Mouse (Mus musculus) embryonic fibroblast, embryonic 13.5 days (primary cell): Measurements from ENCODE around the gene Arhgap8. TPM values are rescaled to one million over a fixed set of nuclear protein-coding genes. Genes with fewer than 3 reads are reported as not detected.

Source experiments
- H3K27ac ChIP-seq: 2 replicates; pipeline ENCODE4 v1.5.1; 2012; ENCODE audit warnings: low read length, control low read depth, inconsistent platforms; ENCODE audit not compliant: insufficient read depth
- H3K4me1 ChIP-seq: 2 replicates; pipeline ENCODE4 v1.6.1; 2011; ENCODE audit warnings: low read length; ENCODE audit not compliant: control insufficient read depth, insufficient read depth
- H3K4me3 ChIP-seq: 2 replicates; pipeline ENCODE4 v1.5.1; 2011; ENCODE audit warnings: mild to moderate bottlenecking, control low read depth, low read length; ENCODE audit not compliant: insufficient read depth
- CTCF ChIP-seq: IDR thresholded peaks from 2 replicates; pipeline ENCODE4 v1.5.1; 2011; ENCODE audit warnings: mild to moderate bottlenecking, control low read depth, low read length, moderate library complexity, borderline replicate concordance; ENCODE audit not compliant: insufficient read depth
- POLR2A ChIP-seq: IDR thresholded peaks from 2 replicates; pipeline ENCODE4 v1.6.1; 2011; ENCODE audit warnings: low read depth, mild to moderate bottlenecking, control low read depth, low read length, moderate library complexity
- polyA plus RNA-seq: library from polyadenylated mRNA; stranded (reverse); fragments of >200 nt; gene quantifications from 2 replicates; pipeline ENCODE4 v1.2.4, GENCODE M21; 2011; ENCODE audit warnings: low read depth; ENCODE audit not compliant: missing spikeins, insufficient read length

Gene Arhgap8
- polyA plus RNA-seq, 1 experiment = 3.0 TPM

DNA sequence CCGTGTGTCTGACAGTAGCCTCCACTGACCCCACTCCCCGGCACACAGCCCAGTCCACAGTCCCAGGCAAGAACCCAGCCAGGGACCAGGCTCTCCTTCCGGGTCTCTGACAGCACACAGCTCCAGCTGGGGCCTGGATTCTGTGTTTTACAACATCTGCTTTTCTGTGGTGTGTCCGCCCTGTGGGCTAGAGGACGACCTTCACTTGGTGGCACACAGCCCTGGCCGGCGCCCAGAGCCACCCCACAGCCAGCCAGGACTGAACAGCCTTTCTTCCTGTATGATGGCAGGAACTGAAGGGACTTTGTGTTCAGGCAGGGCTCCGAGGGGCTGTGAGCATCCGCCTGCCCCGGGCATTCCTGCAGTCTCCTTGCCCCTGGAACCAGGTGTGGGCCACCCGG, 22.2 kb upstream of the Arhgap8 start:
- H3K27ac ChIP-seq = no peak overlapping the region
- TF ChIP-seq POLR2A = no peak
- TF ChIP-seq CTCF = no peak

DNA sequence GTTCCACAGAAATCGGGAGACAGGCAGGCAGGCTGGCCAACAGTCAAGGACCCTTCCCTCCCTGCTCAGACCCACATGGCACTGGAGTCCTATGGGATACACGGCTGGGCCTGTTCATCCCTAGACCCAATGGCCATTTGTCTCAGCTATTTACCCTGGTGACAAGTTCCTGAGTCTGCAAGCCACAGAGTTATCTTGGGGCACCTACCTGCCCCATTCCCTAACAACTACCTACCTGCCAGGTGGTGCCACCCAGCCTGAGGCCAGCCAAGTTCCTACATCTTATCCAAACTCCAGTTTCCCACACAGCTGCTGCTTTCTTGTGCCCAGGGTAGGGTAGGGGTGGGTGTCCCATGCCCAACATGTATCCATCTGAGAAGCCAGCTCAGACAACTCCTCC, 21.7 kb upstream of the Arhgap8 start:
- H3K4me3 ChIP-seq = no peak overlapping the region
- H3K27ac ChIP-seq = no peak overlapping the region
- no peaks in the 10 kb centered on the region for H3K4me1 ChIP-seq
- TF ChIP-seq CTCF = no peak
- TF ChIP-seq POLR2A = no peak

More for the DNA sequence above, 22.2 kb upstream of the Arhgap8 start:
- Histone ChIP-seq H3K4me3 (no peak overlapping the region), H3K4me1 (no peaks in the 10 kb centered on the region)

DNA sequence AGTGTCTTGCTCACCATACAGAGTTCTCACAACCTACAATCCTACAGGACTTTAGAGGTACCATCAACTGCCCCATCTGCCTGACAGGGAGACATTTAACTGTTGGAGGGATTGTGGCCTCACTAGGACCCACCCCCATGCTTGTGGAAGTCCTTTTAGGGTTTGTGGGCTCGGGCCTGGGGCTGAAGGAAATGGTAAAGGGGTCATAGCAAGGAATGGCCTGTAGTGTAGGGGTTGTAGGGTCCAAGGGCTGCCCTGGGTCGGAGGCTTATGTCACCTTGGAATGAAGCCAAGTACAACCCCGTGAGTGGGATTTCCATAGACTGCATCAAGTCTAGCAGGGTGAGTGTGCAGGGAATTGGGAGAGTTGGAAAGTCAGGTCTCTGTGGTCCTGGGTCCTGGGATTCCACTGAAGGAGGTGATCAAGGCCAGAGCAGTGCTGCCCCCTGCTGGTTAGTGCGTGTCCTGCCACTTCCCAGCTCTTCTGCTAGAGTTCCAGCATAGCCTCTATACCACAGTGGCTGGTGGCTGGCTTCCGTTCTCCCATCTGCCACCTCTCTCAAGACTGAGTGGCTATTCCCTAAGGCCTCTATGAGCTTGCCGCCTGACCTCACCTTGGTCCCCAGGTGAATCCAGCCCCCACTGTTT, 19.6 kb upstream of the Arhgap8 start:
- H3K4me3 ChIP-seq = no peak overlapping the region
- no peak overlapping the region for H3K27ac ChIP-seq
- TF ChIP-seq CTCF = peak; percentile 85
- no peak for TF ChIP-seq POLR2A
- H3K4me1 ChIP-seq = no peaks in the 10 kb centered on the region

DNA sequence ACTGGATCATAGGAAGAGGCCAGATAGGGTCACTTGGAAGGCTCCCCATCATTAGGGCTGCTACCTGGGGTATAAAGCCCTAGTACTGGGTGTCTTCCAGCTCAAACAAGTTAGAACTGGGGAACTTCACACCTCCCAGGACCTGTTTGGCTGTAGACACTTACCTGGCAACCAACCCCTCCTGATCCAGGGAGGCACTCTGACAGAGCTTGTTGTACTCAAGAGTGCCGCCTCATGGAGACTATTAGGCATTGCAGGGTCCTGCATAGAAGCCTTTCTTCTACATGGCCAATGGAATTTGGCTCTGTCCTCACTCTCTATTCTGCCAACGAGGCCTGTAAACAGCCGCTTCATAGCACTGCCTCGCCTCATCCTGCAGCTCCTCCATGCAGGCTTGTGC, 17.9 kb upstream of the Arhgap8 start:
- H3K27ac ChIP-seq = no peak overlapping the region
- TF ChIP-seq CTCF (0 out of 2 replicates have a peak, but pooled peaks have one; percentile 1), POLR2A (no peak)
- H3K4me1 ChIP-seq = no peaks in the 10 kb centered on the region
- H3K4me3 ChIP-seq = no peak overlapping the region

DNA sequence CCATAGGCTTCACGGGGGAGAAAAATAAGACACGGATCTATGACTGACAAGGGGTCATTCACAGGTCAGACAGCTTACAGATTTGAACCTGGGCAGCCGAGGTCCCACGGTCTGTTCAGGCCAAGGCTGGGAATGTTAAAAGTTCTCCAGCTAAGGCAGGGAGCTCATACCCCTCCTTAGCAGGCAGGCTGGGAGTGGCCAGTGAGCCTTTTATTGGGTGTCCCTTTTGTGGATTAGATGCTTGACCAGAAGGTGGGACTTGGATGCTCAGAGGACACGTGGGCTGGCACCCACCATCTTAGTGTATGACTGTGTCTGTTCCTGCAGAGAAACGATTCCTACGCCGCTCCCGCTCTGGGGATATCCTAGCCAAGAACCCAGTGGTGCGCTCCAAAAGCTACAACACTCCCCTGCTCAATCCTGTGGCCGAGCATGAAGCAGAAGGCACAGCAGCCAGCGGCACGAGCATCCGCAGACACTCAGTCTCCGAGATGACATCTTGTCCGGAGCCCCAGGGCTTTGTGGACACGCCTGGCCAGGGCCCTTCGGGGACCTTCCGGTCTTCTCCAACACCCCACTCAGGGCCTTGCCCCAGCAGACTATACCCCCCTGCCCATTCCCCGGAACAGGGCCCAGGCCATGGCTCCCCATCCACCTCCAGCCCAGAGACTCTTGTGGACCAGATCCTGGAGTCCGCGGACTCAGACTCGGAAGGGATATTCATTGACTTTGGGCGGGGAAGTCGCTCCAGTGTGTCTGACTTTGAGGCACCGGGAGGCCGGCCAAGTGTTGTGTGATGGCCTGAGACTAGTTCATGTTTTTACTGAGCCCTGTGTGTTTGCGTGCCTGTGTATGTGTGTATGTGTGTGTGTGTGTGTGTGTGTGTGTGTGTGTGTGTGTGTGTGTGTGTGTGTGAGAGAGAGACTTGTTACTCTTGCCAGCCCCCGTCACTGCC, 17.2 kb upstream of the Arhgap8 start:
- H3K4me3 ChIP-seq = no peak overlapping the region
- TF ChIP-seq CTCF = no peak
- no peak for TF ChIP-seq POLR2A
- no peak overlapping the region for H3K27ac ChIP-seq
- no peaks in the 10 kb centered on the region for H3K4me1 ChIP-seq

DNA sequence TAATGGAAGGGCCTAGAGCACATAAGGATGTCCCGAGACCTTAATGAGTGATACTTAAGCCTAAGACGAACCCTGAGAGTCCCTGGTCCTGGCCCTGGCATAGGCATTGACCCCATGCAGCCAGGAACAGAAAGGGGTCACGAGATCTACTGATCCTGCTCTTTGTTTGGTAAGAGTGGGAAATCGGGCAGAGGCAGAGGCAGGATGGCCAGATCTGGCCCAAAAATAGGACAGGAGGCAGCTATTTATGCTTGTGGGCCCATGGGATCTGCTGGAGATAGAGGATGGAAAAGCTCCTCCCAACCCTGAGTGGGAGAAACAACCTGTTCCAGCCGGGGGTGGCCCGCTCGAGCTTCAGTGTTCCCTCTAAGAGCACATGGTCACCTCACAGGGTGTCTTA, 15.9 kb upstream of the Arhgap8 start:
- no peak for TF ChIP-seq POLR2A
- no peak for TF ChIP-seq CTCF
- H3K27ac ChIP-seq = no peak overlapping the region
- no peaks in the 10 kb centered on the region for H3K4me1 ChIP-seq
- no peak overlapping the region for H3K4me3 ChIP-seq

DNA sequence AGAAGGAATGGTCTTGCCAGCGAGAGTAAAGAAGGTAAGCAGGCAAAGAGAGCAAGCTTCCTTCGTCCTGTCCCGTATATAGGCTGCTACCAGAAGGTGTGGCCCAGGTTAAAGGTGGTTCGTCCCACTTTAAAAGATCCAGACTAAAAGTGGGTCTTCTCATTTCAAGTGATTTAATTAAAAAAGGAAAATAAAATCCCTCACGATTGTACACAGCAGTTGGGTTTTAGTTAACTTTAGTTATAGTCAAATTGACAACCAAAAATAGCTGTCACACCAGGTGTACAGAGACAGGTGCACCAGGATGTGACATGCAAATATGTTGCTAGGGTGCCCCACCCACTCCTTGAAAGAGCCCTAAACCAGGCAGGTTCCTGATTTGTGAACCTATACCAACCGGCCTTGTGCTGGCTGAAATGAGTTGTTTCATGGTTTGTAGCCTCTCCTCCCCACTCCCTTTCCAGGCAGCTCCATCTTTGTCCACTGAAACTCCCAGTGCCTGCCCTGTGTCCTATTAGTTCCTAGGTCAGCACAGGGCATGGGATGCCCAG, 14.4 kb upstream of the Arhgap8 start:
- H3K4me1 ChIP-seq = no peaks in the 10 kb centered on the region
- H3K4me3 ChIP-seq = no peak overlapping the region
- TF ChIP-seq POLR2A = no peak
- TF ChIP-seq CTCF = no peak

DNA sequence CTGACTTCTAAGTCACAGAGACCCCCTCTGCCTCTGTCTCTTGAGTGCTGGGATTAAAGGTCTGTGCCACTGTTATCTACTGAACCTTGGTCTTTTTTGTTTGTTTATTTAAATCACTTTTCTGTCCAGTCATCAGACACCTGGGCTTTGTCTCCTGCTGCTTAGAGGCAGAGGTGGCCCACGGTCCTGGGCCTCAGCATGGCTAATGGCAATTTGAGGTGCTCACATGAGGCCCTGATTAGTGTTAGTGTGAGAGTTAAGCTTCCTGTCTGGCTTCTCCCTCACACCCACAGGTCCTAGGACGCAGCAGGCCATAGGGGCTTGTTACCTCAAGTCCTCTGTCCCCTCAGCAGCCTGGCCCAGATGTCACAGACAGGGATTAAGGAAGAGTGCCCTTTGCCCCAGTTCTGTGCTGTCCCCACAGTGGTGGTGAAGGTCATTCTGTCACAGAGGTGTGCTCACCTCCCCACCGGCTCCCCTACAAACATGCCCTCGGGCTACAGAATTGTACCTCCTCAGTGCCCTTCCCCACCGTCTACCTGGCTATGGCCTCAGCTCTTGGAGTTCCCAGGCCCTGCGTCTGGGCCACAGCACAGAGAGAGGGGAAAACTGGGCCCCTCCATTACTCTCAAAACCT, 12.8 kb upstream of the Arhgap8 start:
- no peak overlapping the region for H3K27ac ChIP-seq
- no peak overlapping the region for H3K4me3 ChIP-seq
- no peaks in the 10 kb centered on the region for H3K4me1 ChIP-seq
- TF ChIP-seq CTCF (no peak), POLR2A (no peak)

More for the DNA sequence above, 14.4 kb upstream of the Arhgap8 start:
- H3K27ac ChIP-seq = no peak overlapping the region

DNA sequence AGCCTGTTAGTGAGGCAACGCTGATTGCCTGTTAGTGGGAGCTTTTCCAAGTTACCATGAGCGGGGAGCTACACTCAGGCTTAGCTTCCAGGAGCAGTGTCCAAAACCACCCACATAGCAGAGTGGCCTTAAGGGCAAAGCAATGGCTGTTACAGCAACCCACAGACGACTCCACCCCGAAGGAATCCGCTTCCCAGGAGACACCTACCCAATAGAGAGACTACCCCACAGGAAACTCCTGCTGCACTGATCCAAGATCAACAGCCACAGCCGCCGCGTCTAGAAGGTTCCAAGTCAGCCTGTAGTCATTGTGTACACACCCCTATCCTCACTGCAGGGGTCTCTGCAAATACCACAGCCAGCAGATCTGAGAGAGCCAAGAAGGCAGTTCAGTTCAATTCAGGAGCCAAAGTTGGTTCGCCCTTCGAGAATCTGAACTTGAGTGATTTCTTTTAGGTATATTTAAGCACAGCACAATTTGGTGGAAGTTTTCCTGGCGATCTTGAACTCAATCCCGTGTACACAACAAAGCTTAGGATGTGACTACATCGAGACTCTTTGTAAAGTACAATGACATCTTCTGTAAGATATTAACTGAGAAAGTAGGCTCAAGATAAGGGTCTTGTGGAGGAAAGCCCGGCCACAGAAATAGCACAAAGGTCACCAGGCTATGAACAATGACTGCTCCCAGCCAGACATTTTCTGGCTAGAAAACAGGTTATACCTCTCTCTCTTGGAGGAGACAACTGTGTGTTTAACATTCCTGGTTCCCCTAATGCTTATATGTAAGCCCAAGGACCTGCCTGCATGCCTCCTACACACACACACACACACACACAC, 7.1 kb upstream of the Arhgap8 start:
- peaks cover 15% of the 10 kb centered on the region for H3K4me1 ChIP-seq
- H3K4me3 ChIP-seq = no peak overlapping the region
- no peak for TF ChIP-seq POLR2A
- TF ChIP-seq CTCF = no peak
- peak overlapping the region; percentile 52; the same call in 1 of the 2 replicates for H3K27ac ChIP-seq
